Mouse (Mus musculus) CH12.LX (cell line): ENCODE results near the gene Pygl. TPM values are rescaled to one million over a fixed set of nuclear protein-coding genes. Genes with fewer than 3 reads are reported as not detected.

Experiments used
- DNase-seq: peaks from one replicate; pipeline ENCODE4 v3.0.0-alpha.2; 2013; ENCODE audit errors: extremely low read depth
- H3K27ac ChIP-seq: 2 replicates; pipeline ENCODE4 v1.5.1; 2012; ENCODE audit warnings: low read depth, mild to moderate bottlenecking, control low read depth, moderate library complexity; ENCODE audit not compliant: insufficient read depth
- H3K27me3 ChIP-seq: replicated peaks from 2 replicates; pipeline ENCODE3; 2012; ENCODE audit warnings: inconsistent platforms
- H3K36me3 ChIP-seq, 2 experiments: replicated peaks in 1 of 2; 2 replicates each; pipeline versions ENCODE3 to v1.6.1; 2012; ENCODE audit warnings: inconsistent platforms in 1 of 2, low read length in 1 of 2, mild to moderate bottlenecking in 1 of 2, mixed read lengths in 1 of 2, moderate library complexity in 1 of 2; ENCODE audit not compliant: control insufficient read depth in 1 of 2, insufficient read depth in 1 of 2
- H3K4me1 ChIP-seq, 2 experiments: 2 replicates each; pipeline ENCODE4 v1.6.1; 2012; ENCODE audit warnings: inconsistent platforms in 1 of 2, moderate library complexity in 1 of 2; ENCODE audit not compliant: insufficient read depth in 2 of 2, control insufficient read depth in 1 of 2
- H3K4me2 ChIP-seq: 2 replicates; pipeline ENCODE4 v1.6.1; 2012; ENCODE audit warnings: low read depth, mild to moderate bottlenecking, control low read depth; ENCODE audit not compliant: poor library complexity, insufficient read depth, severe bottlenecking
- H3K4me3 ChIP-seq, 3 experiments: fragments of 150-350 bp in 1 of 3; sonication (generic) in 1 of 3; replicated peaks in 1 of 3; 2 replicates each; pipeline versions ENCODE3 to v1.5.1; 2011 to 2012; ENCODE audit warnings: low read depth in 2 of 3, low read length in 2 of 3, mild to moderate bottlenecking in 2 of 3, moderate library complexity in 2 of 3, control low read depth in 1 of 3, improper control_type of control experiment in 1 of 3, inconsistent platforms in 1 of 3, mixed read lengths in 1 of 3; ENCODE audit not compliant: poor library complexity in 1 of 3
- H3K79me2 ChIP-seq: replicated peaks from 2 replicates; pipeline ENCODE4 v1.6.1; 2012; ENCODE audit warnings: mild to moderate bottlenecking, moderate library complexity; ENCODE audit not compliant: control insufficient read depth, poor library complexity, insufficient read depth, severe bottlenecking; ENCODE audit errors: extremely low read depth
- H3K9ac ChIP-seq: 2 replicates; pipeline ENCODE4 v1.6.1; 2012; ENCODE audit warnings: low read depth, mild to moderate bottlenecking, control low read depth, moderate library complexity; ENCODE audit not compliant: insufficient read depth
- H3K9me3 ChIP-seq: replicated peaks from 2 replicates; pipeline ENCODE3; 2012; ENCODE audit warnings: low read length, inconsistent platforms, mixed read lengths
- CHD1 ChIP-seq: IDR thresholded peaks from 2 replicates; pipeline ENCODE4 v1.6.1; 2012; ENCODE audit warnings: low read depth, low read length, improper control_type of control experiment, inconsistent platforms
- CHD2 ChIP-seq: IDR thresholded peaks from 2 replicates; pipeline ENCODE4 v1.6.1; 2011; ENCODE audit warnings: low read length, improper control_type of control experiment
- CTCF ChIP-seq, 2 experiments: IDR thresholded peaks in 1 of 2; conservative IDR thresholded peaks in 1 of 2; 2 replicates each; pipeline ENCODE4 v1.5.1; 2011 to 2012; ENCODE audit warnings: low read depth in 2 of 2, low read length in 2 of 2, improper control_type of control experiment in 1 of 2, inconsistent platforms in 1 of 2, mild to moderate bottlenecking in 1 of 2, moderate library complexity in 1 of 2
- ELF1 ChIP-seq: IDR thresholded peaks from 2 replicates; pipeline ENCODE4 v1.6.1; 2014; ENCODE audit warnings: low read depth, mild to moderate bottlenecking, inconsistent platforms, low read length, improper control_type of control experiment
- EP300 ChIP-seq: IDR thresholded peaks from 2 replicates; pipeline ENCODE4 v1.6.1; 2011; ENCODE audit warnings: low read length, improper control_type of control experiment
- ETS1 ChIP-seq: conservative IDR thresholded peaks from 2 replicates; pipeline ENCODE4 v1.6.1; 2012; ENCODE audit warnings: low read depth, mild to moderate bottlenecking, inconsistent platforms, low read length, improper control_type of control experiment, moderate library complexity
- GABPA ChIP-seq: IDR thresholded peaks from 2 replicates; pipeline ENCODE4 v1.6.1; 2012; ENCODE audit warnings: low read depth, low read length, improper control_type of control experiment, inconsistent platforms; ENCODE audit not compliant: insufficient replicate concordance
- HCFC1 ChIP-seq: IDR thresholded peaks from 2 replicates; pipeline ENCODE4 v1.6.1; 2012; ENCODE audit warnings: low read depth, mild to moderate bottlenecking, inconsistent platforms, low read length, improper control_type of control experiment
- IRF4 ChIP-seq: IDR thresholded peaks from 2 replicates; pipeline ENCODE4 v1.6.1; 2014; ENCODE audit warnings: low read depth, mild to moderate bottlenecking, inconsistent platforms, low read length, improper control_type of control experiment
- JUN ChIP-seq: IDR thresholded peaks from 2 replicates; pipeline ENCODE4 v1.6.1; 2011; ENCODE audit warnings: low read depth, mild to moderate bottlenecking, low read length, improper control_type of control experiment, moderate library complexity; ENCODE audit not compliant: insufficient read depth
- JUND ChIP-seq: conservative IDR thresholded peaks from 2 replicates; pipeline ENCODE4 v1.6.1; 2011; ENCODE audit warnings: low read depth, low read length, improper control_type of control experiment
- MAX ChIP-seq: IDR thresholded peaks from 2 replicates; pipeline ENCODE4 v1.6.1; 2011; ENCODE audit warnings: low read length, improper control_type of control experiment
- MYC ChIP-seq: IDR thresholded peaks from 2 replicates; pipeline ENCODE4 v1.6.1; 2011; ENCODE audit warnings: low read depth, mild to moderate bottlenecking, improper control_type of control experiment, low read length
- NELFE ChIP-seq: IDR thresholded peaks from 2 replicates; pipeline ENCODE4 v1.6.1; 2011; ENCODE audit warnings: low read depth, low read length, improper control_type of control experiment
- NRF1 ChIP-seq: IDR thresholded peaks from 2 replicates; pipeline ENCODE4 v1.6.1; 2014; ENCODE audit warnings: low read depth, mild to moderate bottlenecking, inconsistent platforms, low read length, improper control_type of control experiment, moderate library complexity
- PAX5 ChIP-seq: IDR thresholded peaks from 2 replicates; pipeline ENCODE4 v1.6.1; 2012; ENCODE audit warnings: low read length, inconsistent platforms, mixed read lengths
- POLR2A ChIP-seq: IDR thresholded peaks from 2 replicates; pipeline ENCODE4 v1.6.1; 2011; ENCODE audit warnings: low read depth, mild to moderate bottlenecking, improper control_type of control experiment, low read length
- RAD21 ChIP-seq: IDR thresholded peaks from 2 replicates; pipeline ENCODE4 v1.6.1; 2011; ENCODE audit warnings: low read depth, mild to moderate bottlenecking, low read length, improper control_type of control experiment, moderate library complexity
- SIN3A ChIP-seq: IDR thresholded peaks from 2 replicates; pipeline ENCODE4 v1.6.1; 2012; ENCODE audit warnings: low read length, improper control_type of control experiment, inconsistent platforms
- SMC3 ChIP-seq: IDR thresholded peaks from 2 replicates; pipeline ENCODE4 v1.6.1; 2011; ENCODE audit warnings: low read depth, low read length, improper control_type of control experiment
- TBP ChIP-seq: conservative IDR thresholded peaks from 2 replicates; pipeline ENCODE4 v1.6.1; 2011; ENCODE audit warnings: low read depth, low read length, improper control_type of control experiment
- TCF12 ChIP-seq: IDR thresholded peaks from 2 replicates; pipeline ENCODE4 v1.6.1; 2014; ENCODE audit warnings: low read depth, mild to moderate bottlenecking, inconsistent platforms, low read length, improper control_type of control experiment
- USF1 ChIP-seq: IDR thresholded peaks from 2 replicates; pipeline ENCODE4 v1.6.1; 2014; ENCODE audit warnings: low read depth, mild to moderate bottlenecking, inconsistent platforms, low read length, improper control_type of control experiment
- ZKSCAN1 ChIP-seq: IDR thresholded peaks from 2 replicates; pipeline ENCODE4 v1.6.1; 2012; ENCODE audit warnings: low read depth, inconsistent platforms, low read length, improper control_type of control experiment, borderline replicate concordance
- ZMIZ1 ChIP-seq: IDR thresholded peaks from 2 replicates; pipeline ENCODE4 v1.6.1; 2012; ENCODE audit warnings: low read depth, mild to moderate bottlenecking, inconsistent platforms, low read length, improper control_type of control experiment
- dilution Hi-C: fragments of 300-500 bp; cut with MboI; formaldehyde crosslinking; loops from 2 replicates; pipeline ENCODE4 v1.14.3; 2020; ENCODE audit warnings: low sequenced_read_pairs; ENCODE audit not compliant: extremely low pct_unique_long_range_greater_than_20kb, extremely low pct_ligation_motif_present
- in situ Hi-C: fragments of 300-500 bp; cut with MboI; formaldehyde crosslinking; loops from 3 replicates; pipeline ENCODE4 v1.14.3; 2019; ENCODE audit warnings: low sequenced_read_pairs, low pct_ligation_motif_present, low pct_unique_long_range_greater_than_20kb, mixed read lengths
- polyA plus RNA-seq: library from polyadenylated mRNA; unstranded; fragments of >175 nt; gene quantifications from 2 replicates; pipeline ENCODE4 v1.2.1, GENCODE M21; 2012; ENCODE audit warnings: low read depth; ENCODE audit not compliant: insufficient read length
- total RNA-seq, 2 experiments: library from RNA; depleted of rRNA; stranded (reverse); fragments of 300-350 nt in 1 of 2; fragments of >200 nt in 1 of 2; gene quantifications; 2 replicates each; pipeline ENCODE4 v1.2.3; 2012 to 2014

Pygl gene
- total and polyA plus RNA-seq, 3 experiments: 1.1 to 8.5 (median 3.1) TPM

- Histone ChIP-seq H3K4me3 (no peak overlapping the region), H3K9me3 (no peaks in the 10 kb centered on the region), H3K4me1 (peaks cover 3 to 28% of the 10 kb centered on the region in 2 experiments; a peak in 3 of 4 replicates), H3K27ac (no peak overlapping the region), H3K9ac (no peak overlapping the region), H3K36me3 (no peaks in the 10 kb centered on the region), H3K4me2 (no peak overlapping the region), H3K27me3 (no peaks in the 10 kb centered on the region), H3K79me2 (no peaks in the 10 kb centered on the region)
- no peak for TF ChIP-seq EP300
- no peak for TF ChIP-seq ELF1
- TF ChIP-seq JUND: no peak
- no peak for TF ChIP-seq JUN
- no peak for TF ChIP-seq TCF12
- no peak for TF ChIP-seq MYC
- TF ChIP-seq NRF1: no peak
- no peak for TF ChIP-seq PAX5
- TF ChIP-seq RAD21: no peak
- TF ChIP-seq NELFE: no peak
- no peak for TF ChIP-seq USF1
- no peak for TF ChIP-seq HCFC1
- TF ChIP-seq SIN3A: no peak
- TF ChIP-seq CHD1: no peak
- no peak for TF ChIP-seq TBP
- no peak for TF ChIP-seq POLR2A
- TF ChIP-seq ETS1: no peak
- no peak for TF ChIP-seq ZMIZ1
- no peak for TF ChIP-seq ZKSCAN1
- TF ChIP-seq MAX: no peak
- dilution Hi-C loops: no loop called here
- DNase-seq: no peak
- in situ Hi-C loops: no loop called here
These were observed 12.3 kb downstream of the Pygl start for GRCm38 (mm10) chr12:70218795-70219540.

GRCm38 (mm10) chr12:70216229-70216800 is 15.0 kb downstream of the Pygl start:
- Histone ChIP-seq H3K36me3 (no peaks in the 10 kb centered on the region), H3K4me3 (no peak overlapping the region), H3K4me2 (no peak overlapping the region), H3K9ac (no peak overlapping the region), H3K27ac (no peak overlapping the region), H3K4me1 (peaks cover 0 to 16% of the 10 kb centered on the region in 2 experiments; a peak in 3 of 4 replicates), H3K27me3 (no peaks in the 10 kb centered on the region), H3K79me2 (no peaks in the 10 kb centered on the region), H3K9me3 (no peaks in the 10 kb centered on the region)
- DNase-seq: no peak
- TF ChIP-seq NELFE (no peak), IRF4 (no peak), HCFC1 (no peak), GABPA (no peak), SMC3 (no peak), CHD2 (no peak), JUND (no peak), TBP (no peak), CTCF (conservative IDR thresholded peaks at IDR 0.05 in 1 of 2, IDR thresholded peaks at IDR 0.05 in 1 of 2; ENCODE audit: low read depth in 2 of 2, low read length in 2 of 2) (no peak)
- dilution Hi-C loops (no loop called here), in situ Hi-C loops (no loop called here)
